Mouse (Mus musculus) cerebellum, adult 11 months (tissue): ENCODE measurements at regions not wholly inside any gene's neighbourhood (a gene's known extent, or its start where the extent isn't known, plus 50 kb on each side); places are given as distances from the start of the nearest gene placed in this dataset.

Experiments used
- DNase-seq: peaks from one replicate; pipeline ENCODE4 v3.0.0; 2022

- no peak for DNase-seq
Observed at GRCm38 (mm10) chr8:8482707-8483480, 178.1 kb downstream of the Efnb2 start.

- no peak for DNase-seq
Observed at GRCm38 (mm10) chr8:8477456-8477855, 183.6 kb downstream of the Efnb2 start.

DNA sequence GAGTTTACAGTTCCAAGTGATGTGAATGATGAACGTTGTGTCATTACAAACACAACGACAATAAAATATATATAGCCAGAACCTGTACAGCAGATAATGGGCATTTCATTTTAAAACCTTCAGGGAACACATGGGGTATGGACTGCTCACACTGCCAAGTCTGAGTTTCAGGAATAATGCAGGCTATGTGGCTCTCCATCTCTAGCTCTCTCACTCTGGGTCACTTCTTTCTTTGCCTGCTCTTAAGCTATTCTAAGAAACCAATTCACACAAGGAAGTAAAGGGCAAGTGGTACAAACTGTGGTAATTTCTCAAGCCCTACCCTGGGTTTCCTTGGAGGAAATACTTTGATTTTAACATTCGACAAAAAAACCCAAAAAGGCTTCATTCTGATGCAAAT, 192.5 kb downstream of the Efnb2 start:
- DNase-seq, result no peak

DNA sequence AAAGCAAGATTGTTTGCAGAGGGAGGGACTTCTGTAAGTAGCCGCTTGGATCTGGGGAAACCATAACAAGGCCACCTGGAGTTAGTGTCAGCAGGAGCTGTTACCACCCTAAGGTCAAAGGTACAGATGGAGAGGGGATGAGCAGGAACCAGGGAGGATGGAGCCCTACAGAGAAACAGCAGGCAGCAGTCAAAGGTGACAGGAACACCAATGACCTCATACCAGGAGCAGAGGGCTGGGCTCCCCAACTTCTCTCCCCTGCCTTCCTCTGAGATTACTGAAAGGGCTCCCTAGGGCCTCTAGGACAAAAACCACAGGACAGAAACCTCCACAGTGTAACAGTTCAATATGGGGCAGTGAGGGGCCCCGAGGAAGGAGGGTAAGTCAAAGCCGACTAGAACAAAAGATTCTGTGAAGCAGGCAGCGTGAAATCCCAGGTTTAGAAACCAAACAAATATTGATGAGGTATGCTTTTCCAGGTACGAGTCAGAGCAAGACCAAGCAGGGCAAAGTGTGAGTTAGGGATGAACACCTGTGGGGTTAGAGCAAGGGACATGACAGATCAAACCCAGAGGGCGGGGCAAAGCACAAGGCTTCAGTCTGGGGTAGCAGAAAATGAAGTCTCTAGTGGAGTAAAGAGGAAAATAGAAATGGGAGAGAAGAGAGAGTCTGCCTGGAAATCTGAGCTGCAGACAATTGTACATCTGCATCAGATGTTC, 194.4 kb downstream of the Efnb2 start:
- DNase-seq, result no peak

- DNase-seq, result no peak
Observed at GRCm38 (mm10) chr8:8462455-8462854, 198.6 kb downstream of the Efnb2 start.

GRCm38 (mm10) chr8:8457536-8457935, 203.5 kb downstream of the Efnb2 start:
- no peak for DNase-seq

DNA sequence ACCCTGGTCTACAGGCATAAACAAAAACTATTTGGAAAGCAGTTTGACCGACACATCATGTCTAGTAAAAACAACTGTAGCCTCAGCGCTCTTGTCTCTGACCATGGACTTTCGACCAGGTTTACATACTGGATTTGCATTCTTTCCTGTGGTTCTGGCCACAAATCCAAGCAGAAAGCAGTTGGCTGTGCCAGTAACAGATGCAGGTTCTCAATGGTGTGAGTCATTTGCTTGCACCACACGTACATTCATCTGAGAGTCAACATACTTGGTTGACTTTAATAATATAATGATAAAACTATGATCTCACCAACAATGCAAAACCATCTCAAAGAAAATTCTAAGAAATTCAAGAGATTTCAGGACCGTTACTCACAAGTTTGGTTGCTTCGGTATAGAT, 207.1 kb downstream of the Efnb2 start:
- no peak for DNase-seq

GRCm38 (mm10) chr8:8452226-8452625, 208.8 kb downstream of the Efnb2 start:
- DNase-seq, result no peak

- DNase-seq, result no peak
Observed at GRCm38 (mm10) chr8:8448911-8449310, 212.1 kb downstream of the Efnb2 start.

- DNase-seq, result no peak
Observed at GRCm38 (mm10) chr8:8441568-8441967, 219.5 kb downstream of the Efnb2 start.

DNA sequence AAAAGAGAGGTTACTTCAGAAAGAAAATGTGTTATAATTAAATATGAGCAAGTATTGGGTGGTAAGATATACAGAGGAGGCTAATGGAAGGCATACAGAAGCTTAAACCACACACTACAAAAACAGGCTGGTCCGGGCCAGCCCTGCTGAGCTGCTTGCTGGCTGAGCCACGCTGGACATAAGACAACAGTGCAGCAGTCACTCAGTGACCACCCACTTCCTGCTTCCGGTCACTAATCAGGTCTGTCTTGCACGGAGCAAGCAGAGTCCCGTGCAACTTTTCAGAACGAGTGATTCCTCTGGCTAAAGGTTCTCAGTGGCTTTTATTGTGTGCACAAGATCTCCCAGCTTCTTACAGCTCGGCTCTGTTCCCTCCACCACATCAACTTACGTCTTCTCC, 220.1 kb downstream of the Efnb2 start:
- DNase-seq, result no peak

DNA sequence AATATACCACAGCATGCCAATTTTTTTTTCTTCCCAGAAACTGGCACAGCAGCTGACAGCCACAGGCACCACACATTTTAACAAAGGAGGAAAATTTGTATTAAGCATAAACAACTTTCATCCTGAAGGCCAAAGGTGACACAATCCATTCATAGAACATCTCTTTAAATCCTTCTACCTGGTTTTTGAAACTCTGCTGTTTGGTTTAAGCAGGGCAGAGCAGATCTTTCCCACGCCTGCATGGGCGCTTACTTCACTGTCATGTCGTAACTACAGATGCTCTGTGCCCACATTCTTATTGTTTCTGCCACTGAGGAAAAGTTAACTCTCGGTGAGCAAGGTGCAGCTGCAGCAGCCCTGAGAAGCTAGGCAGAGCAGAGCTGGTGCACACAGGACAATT, 234.8 kb downstream of the Efnb2 start:
- no peak for DNase-seq

GRCm38 (mm10) chr8:8423443-8423842, 237.6 kb downstream of the Efnb2 start:
- DNase-seq, result no peak

DNA sequence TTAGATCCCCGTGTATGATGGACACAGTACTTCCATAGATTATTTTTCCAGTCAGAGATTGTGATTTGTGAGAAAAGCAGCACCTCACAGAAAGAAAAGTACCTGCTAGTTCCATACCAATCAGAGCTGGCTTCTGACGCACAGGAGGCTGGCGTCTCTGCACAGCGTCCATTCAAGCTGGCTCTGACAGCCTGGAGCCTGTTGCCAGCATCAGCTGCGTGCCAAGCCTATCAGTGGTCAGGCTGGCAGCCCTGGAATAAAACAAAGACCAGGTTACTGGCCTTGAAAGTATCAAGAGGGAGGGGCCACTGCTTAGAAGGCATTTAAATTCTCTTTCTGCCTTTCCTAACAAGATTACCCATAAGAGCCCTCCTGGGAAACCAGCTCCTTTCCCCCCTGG, 239.3 kb downstream of the Efnb2 start:
- no peak for DNase-seq

GRCm38 (mm10) chr8:8419360-8420330, 241.4 kb downstream of the Efnb2 start:
- no peak for DNase-seq

GRCm38 (mm10) chr8:8418929-8419328, 242.1 kb downstream of the Efnb2 start:
- DNase-seq, result no peak

- DNase-seq, result no peak
Observed at GRCm38 (mm10) chr8:8418525-8418924, 242.5 kb downstream of the Efnb2 start.

GRCm38 (mm10) chr8:8416092-8416701, 244.8 kb downstream of the Efnb2 start:
- DNase-seq, result no peak

DNA sequence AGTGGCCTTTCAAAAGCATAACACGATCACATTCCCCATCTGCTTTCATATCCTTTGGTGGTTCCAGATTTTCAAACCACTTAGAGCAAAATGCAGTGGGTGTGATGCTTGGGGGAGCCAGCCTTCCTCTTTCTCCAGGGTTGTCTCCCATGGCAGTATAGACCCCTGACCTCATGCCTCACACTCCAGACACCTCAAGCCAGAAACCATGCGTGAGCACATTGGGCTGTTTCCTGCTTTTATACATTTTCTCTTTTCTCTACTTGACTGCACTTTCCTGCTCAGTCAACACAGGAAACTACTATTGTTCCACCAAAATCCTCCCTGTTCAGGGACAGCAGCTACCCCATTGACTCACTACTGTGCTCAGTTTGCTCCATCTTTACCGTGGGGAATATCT, 253.7 kb downstream of the Efnb2 start:
- no peak for DNase-seq

GRCm38 (mm10) chr8:8403410-8403809, 257.6 kb downstream of the Efnb2 start:
- no peak for DNase-seq

DNA sequence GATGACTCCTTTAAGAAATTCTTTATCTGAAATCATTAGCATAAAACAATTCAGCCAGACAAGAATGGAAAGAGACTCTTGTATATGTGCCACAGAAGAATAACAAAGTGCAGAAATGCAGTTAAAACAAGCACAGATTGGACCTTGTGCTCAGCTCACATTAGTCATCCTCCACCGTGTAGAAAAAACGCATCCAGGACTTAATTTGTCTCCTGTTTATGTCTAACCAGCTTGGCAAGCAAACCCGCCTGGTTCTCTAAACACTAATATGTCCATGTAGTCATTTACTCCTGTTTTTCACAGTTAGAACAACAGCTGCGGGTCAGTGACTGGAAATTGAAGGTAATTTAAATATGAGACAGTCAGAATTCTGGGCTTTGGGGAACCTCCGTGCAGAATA, 268.7 kb downstream of the Efnb2 start:
- DNase-seq, result no peak

GRCm38 (mm10) chr8:8391321-8391720, 269.7 kb downstream of the Efnb2 start:
- no peak for DNase-seq

GRCm38 (mm10) chr8:8378248-8378647, 282.8 kb downstream of the Efnb2 start:
- DNase-seq, result no peak
